Mouse (Mus musculus): ENCODE results near the gene Egfr.

Egfr gene

GRCm38 (mm10) chr11:16830531-16831227 lies 78.7 kb downstream of the Egfr start:
- no peak for DNase-seq (ENCODE audit: low spot score)

DNA sequence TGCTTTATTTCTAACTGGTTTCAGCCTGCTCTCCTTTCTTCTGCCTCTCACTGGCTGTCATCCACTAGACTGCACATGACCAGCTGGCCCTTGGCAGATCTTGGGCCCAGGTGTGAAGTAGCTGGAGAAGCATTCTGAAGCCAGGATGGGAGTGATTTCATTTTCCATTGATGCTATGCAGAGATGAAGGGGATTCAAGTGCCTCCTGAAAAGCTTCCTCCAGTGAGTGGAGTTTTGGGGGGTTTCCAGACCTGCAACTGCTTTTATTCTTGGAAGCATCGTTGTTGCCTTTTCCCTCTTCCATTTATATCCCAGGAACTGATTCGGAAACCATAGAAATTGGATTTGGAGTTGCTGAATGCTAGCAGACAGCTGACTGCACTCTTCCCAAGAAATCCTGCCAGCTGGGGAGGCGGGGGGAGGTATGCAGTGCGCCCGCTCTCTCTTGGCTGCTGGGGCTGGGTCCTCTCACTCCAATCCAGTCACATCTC lies 80.0 kb downstream of the Egfr start:
- no peak for DNase-seq (ENCODE audit: low spot score)

- no peak for DNase-seq (ENCODE audit: low spot score)
Observed at GRCm38 (mm10) chr11:16838772-16839171, 86.8 kb downstream of the Egfr start.

DNA sequence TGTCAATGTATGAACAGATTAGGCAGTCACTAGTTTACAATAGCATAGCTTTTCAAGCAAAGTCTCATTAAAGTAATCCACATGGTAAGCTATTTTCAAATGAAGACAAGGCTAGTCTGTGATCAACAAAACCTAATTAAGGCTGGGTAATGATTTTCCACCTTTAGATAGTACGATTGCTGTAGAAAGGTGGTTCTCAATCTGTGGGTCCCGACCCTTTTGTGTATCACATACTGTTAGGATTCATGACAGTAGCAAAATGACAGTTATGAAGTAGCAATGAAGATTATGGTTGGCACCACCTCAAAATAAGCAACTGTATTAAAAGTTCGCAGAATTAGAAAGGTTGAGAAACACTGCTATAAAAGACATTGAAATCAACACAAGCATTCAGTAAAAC lies 90.9 kb downstream of the Egfr start:
- no peak for DNase-seq (ENCODE audit: low spot score)

DNA sequence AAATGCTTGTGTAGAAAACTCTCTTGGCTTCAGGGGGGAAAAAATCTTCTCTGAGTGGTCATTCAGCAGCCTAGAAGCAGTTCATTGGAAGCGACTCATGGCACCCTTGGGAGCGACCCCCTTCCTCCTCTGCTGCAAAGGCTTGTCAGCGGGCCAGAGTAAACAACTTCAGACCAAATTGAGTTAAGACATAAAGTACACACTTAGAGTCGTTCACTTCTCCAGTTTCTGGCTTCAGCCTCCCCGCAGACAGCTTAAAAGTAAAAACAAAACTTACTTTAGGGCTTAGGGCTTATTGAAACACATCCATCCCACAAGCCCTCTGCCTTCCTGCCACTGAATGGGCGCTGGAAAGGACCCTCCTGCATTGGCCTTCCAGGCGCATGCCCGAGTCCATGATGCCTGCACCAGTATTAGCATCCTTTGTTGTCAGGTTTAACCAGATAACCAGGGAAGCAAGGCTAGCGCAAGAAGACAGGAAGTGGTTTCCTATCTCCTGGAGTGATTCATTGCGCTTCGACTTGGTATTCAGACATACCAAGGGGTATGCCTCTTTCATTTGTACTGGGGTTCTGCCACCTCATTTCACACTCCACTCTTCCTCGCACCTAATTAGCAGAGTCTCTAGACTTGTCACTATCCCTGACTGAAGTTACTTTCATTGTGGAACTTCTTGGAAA lies 92.0 kb downstream of the Egfr start:
- no peak for DNase-seq (ENCODE audit: low spot score)

DNA sequence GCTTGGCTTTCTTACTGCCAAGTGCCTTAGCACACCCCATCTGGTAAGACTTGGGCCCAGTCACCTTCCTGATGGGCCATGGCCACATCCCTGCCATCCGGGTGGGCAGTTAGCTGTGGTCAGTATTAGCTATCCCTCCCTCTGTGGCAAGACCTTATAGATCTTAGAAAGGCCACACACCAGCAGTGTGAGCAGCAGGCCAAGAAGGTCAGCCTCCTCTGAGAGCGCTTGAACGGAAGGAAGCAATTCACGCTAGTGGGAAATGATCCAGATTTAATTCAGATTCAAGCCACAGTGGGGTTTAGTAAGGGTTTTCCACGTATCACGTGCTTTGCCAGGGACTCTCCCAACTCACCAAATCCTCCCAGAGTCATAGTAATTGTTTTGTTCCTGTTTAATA lies 96.9 kb downstream of the Egfr start:
- DNase-seq (ENCODE audit: low spot score): no peak

- DNase-seq (ENCODE audit: low spot score): no peak
Observed at GRCm38 (mm10) chr11:16851361-16851760, 99.4 kb downstream of the Egfr start.

GRCm38 (mm10) chr11:16854111-16854510 lies 102.1 kb downstream of the Egfr start:
- no peak for DNase-seq (ENCODE audit: low spot score)

- no peak for DNase-seq (ENCODE audit: low spot score)
Observed at GRCm38 (mm10) chr11:16857346-16857745, 105.3 kb downstream of the Egfr start.

DNA sequence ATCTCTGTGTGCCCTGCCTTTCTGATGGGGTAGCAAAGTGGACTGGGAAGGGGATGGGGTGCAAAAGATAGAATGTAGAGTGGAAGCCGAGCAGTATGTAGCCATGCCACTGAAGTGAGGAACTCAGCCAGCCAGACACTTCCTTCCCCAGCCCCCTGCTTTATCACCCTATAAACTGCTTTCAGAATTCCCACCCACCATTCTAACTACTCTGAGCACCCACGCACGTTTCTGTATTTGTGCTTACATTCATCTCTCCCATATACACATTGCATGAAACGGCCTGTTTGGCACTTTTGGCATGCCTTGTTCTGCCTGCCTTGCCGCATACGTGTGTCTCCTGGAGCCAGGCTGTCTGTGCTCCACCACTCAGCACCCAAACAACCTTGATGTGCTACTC lies 109.0 kb downstream of the Egfr start:
- DNase-seq (ENCODE audit: low spot score): no peak

DNA sequence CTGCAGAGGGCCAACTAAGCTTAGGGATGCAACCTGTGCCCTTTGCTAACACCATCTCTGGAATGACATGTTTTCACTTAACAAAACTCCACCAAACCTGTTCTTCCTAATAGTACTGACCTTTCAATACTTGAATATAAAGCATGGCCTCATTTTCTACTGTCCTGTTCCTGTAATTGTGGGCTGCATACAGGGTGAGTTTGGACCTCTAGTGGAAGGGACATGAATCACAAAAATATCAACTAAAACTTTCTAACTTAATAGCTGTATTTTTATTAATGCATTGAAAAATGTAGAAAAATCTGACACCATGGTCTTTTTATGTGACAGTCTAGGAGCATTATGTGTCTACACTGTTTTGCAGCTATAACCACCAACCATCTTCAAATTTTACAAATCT lies 111.5 kb downstream of the Egfr start:
- DNase-seq (ENCODE audit: low spot score): no peak

DNA sequence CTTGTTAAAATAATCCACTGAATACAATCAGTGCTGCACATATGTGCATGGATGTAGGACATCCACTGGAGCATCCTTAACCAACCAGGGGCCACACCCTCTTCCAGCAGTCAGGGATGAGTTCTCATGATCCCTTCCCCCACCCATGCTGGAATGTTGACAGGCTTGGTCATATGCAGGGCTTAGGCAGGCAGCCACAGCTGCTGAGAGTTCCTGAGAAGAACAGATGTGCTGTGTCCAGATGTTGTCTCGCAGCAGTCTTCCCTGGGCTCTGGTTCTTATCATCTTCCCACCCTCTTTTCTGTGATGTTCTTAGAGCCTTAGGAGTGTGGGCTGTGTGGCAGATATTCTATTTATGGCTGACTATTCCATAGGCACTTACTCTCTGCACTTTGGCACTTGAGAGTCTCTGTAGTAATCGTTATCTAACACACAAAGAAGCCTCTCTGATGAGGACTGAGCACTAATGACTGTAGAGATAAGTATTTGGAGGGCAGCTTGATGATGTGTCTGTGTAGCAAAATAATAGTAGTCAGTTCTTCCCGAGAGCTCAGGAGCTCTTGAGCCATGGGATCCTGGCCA lies 113.1 kb downstream of the Egfr start:
- DNase-seq (ENCODE audit: low spot score): no peak

GRCm38 (mm10) chr11:16868051-16868450 lies 116.0 kb downstream of the Egfr start:
- DNase-seq (ENCODE audit: low spot score): no peak

- DNase-seq (ENCODE audit: low spot score): no peak
Observed at GRCm38 (mm10) chr11:16869506-16869905, 117.5 kb downstream of the Egfr start.

- no peak for DNase-seq (ENCODE audit: low spot score)
Observed at GRCm38 (mm10) chr11:16871120-16871519, 119.1 kb downstream of the Egfr start.

GRCm38 (mm10) chr11:16877676-16878378 lies 125.8 kb downstream of the Egfr start:
- no peak for DNase-seq (ENCODE audit: low spot score)

- DNase-seq (ENCODE audit: low spot score): no peak
Observed at GRCm38 (mm10) chr11:16881932-16882331, 129.9 kb downstream of the Egfr start.

GRCm38 (mm10) chr11:16886152-16886551 lies 134.1 kb downstream of the Egfr start:
- no peak for DNase-seq (ENCODE audit: low spot score)

DNA sequence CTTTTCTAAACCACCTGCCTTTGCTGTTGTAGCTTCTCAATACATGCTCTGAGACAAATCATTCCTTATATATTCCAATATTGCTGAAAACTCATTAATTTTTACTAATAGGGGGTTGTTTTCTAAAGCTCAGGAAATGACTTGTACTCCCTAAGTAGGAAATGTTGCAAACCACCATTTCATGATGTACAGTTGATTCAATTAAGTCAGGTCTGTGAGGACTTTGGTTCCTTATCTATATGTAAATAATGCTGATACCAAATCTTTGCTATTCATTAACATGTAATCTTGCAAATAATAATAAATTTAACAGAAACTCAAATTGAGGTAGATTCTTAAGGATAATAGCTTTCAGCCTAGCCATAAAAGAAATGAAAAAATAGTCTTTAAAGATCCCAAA lies 136.1 kb downstream of the Egfr start:
- DNase-seq (ENCODE audit: low spot score): no peak

DNA sequence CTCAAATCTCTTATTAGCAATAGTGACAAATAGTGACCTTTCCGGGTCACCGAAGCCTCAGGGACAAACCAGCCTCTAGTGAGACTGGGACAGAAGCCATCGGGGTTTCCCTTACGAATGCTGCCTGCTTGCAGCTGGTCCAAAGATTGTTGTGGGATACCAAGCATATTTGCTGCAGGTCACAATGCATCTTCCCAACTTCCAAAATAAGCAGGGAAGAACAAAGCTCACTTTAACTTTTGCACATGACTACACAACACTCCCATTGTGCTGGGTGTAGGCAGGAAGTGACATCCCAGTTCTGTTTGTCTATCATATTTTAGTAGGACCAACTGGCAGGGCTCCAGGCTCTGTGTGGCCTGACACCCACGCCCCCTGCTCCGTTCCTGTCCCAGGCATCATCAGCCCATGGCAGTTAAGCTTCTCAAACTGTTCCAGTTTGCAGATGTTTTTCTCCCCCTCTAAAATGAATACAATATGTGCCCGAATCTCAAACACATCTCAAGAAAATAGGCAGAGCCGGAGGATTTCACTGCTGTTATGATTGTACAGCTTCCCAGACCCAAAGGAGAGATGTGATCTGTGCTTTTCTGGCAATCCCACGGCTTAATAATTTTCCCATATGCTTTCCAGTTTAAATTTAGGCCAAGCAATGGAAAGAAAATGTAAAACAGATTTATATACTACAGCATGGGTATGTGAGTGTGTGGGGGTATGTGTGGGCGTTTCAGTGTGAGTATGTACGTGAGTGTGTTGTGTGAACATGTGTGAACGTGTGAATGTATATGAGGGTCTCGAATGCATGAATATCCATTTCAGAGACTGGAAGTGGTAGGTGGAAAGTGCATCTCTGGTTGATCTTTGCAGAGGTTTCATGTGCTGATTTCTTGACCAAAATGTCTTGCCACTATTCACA lies 143.7 kb downstream of the Egfr start:
- DNase-seq (ENCODE audit: low spot score): no peak

DNA sequence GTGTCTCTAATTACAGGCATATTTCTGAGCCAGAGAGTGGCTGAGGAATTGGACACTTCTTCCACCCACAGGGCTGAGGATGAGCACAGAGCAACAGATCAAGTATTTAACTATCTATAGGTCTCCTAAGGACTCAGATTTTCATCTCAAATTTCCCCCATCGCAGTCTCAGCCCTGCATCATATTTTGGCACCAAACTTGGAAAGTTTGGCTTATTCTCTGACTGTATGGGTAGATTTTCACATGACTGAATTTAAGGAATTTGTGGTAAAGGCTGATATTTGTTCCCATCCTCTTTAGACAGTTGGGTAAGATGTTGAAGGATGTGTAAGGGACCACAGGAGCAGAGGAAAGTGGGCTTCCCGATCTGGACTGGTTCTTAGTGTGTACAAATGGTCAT lies 145.7 kb downstream of the Egfr start:
- no peak for DNase-seq (ENCODE audit: low spot score)

GRCm38 (mm10) chr11:16900182-16900581 lies 148.2 kb downstream of the Egfr start:
- DNase-seq (ENCODE audit: low spot score): no peak

All from ovary, postnatal 10 days (tissue).